Mouse (Mus musculus) myocyte (in vitro differentiated cells): ENCODE data around the gene Pold4. TPM values are rescaled to one million over a fixed set of nuclear protein-coding genes. Genes with fewer than 3 reads are reported as not detected.

Experiments
- H3K27me3 ChIP-seq: one replicate; pipeline ENCODE4 v1.6.1; 2011; ENCODE audit not compliant: control insufficient read depth, insufficient read depth, insufficient read length
- H3K36me3 ChIP-seq: one replicate; pipeline ENCODE4 v1.6.1; 2011; ENCODE audit not compliant: control insufficient read depth, insufficient read depth
- H3K4me2 ChIP-seq: one replicate; pipeline ENCODE4 v1.6.1; 2011; ENCODE audit warnings: low read depth, control low read depth
- H3K4me3 ChIP-seq: one replicate; pipeline ENCODE4 v1.5.1; 2011; ENCODE audit warnings: mild to moderate bottlenecking, control low read depth, moderate library complexity
- H3K79me2 ChIP-seq: one replicate; pipeline ENCODE4 v1.6.1; 2011; ENCODE audit not compliant: control insufficient read depth, insufficient read depth
- H3ac ChIP-seq: one replicate; pipeline ENCODE4 v1.6.1; 2011; ENCODE audit not compliant: control insufficient read depth, insufficient read length
- CEBPB ChIP-seq: IDR thresholded peaks from 2 replicates; pipeline ENCODE4 v1.6.1; 2011; ENCODE audit warnings: mild to moderate bottlenecking, moderate library complexity; ENCODE audit not compliant: poor library complexity, insufficient read depth, severe bottlenecking
- E2F4 ChIP-seq: IDR thresholded peaks from one replicate; pipeline ENCODE4 v1.6.1; 2011; ENCODE audit warnings: mild to moderate bottlenecking, control low read depth, moderate library complexity; ENCODE audit not compliant: insufficient read depth
- MAX ChIP-seq: IDR thresholded peaks from one replicate; pipeline ENCODE4 v1.6.1; 2011; ENCODE audit warnings: low read depth, mild to moderate bottlenecking, control low read depth
- MYOD1 ChIP-seq, 3 experiments: IDR thresholded peaks; one replicate each; pipeline ENCODE4 v1.6.1; 2011; ENCODE audit warnings: control low read depth in 2 of 3, low read depth in 2 of 3, mild to moderate bottlenecking in 2 of 3, moderate library complexity in 1 of 3; ENCODE audit not compliant: insufficient read length in 2 of 3, control insufficient read depth in 1 of 3
- MYOG ChIP-seq, 3 experiments: IDR thresholded peaks; one replicate each; pipeline ENCODE4 v1.6.1; 2011; ENCODE audit warnings: control low read depth in 2 of 3, low read depth in 2 of 3, mild to moderate bottlenecking in 2 of 3; ENCODE audit not compliant: insufficient read length in 2 of 3, control insufficient read depth in 1 of 3, insufficient read depth in 1 of 3
- POLR2A ChIP-seq: IDR thresholded peaks from one replicate; pipeline ENCODE4 v1.6.1; 2011; ENCODE audit warnings: low read depth, mild to moderate bottlenecking, control low read depth, moderate library complexity; ENCODE audit not compliant: insufficient read length
- POLR2AphosphoS2 ChIP-seq: IDR thresholded peaks from one replicate; pipeline ENCODE4 v1.6.1; 2011; ENCODE audit warnings: low read depth, control low read depth; ENCODE audit not compliant: insufficient read length
- REST ChIP-seq: IDR thresholded peaks from one replicate; pipeline ENCODE4 v1.6.1; 2011; ENCODE audit warnings: mild to moderate bottlenecking, control low read depth, moderate library complexity; ENCODE audit not compliant: insufficient read depth, insufficient read length
- SRF ChIP-seq: IDR thresholded peaks from one replicate; pipeline ENCODE4 v1.6.1; 2011; ENCODE audit warnings: low read depth; ENCODE audit not compliant: control insufficient read depth, insufficient read length
- TCF12 ChIP-seq: IDR thresholded peaks from one replicate; pipeline ENCODE4 v1.6.1; 2011; ENCODE audit warnings: mild to moderate bottlenecking, control low read depth; ENCODE audit not compliant: poor library complexity, insufficient read depth, severe bottlenecking
- TCF3 ChIP-seq: IDR thresholded peaks from one replicate; pipeline ENCODE4 v1.6.1; 2011; ENCODE audit warnings: low read depth, control low read depth; ENCODE audit not compliant: insufficient read length
- USF1 ChIP-seq: IDR thresholded peaks from one replicate; pipeline ENCODE4 v1.6.1; 2011; ENCODE audit warnings: low read depth, mild to moderate bottlenecking, control low read depth, moderate library complexity
- polyA plus RNA-seq: library from polyadenylated mRNA; unstranded; fragments of >200 nt; fragmentation: generic; extraction: Trizol; gene quantifications from one replicate; pipeline ENCODE4 v1.2.1, GENCODE M21; 2012; ENCODE audit warnings: missing spikeins

Gene Pold4
- polyA plus RNA-seq: 166 TPM

- TF ChIP-seq CEBPB (no peak), MYOD1 (IDR thresholded peaks at IDR 0.05; ENCODE audit: control insufficient read depth in 1 of 3, insufficient read length in 2 of 3, low read depth in 2 of 3) (peak in 2 of 3 experiments; percentile 7 to 32), USF1 (no peak), POLR2AphosphoS2 (peak; percentile 88), MYOG (IDR thresholded peaks at IDR 0.05; ENCODE audit: control insufficient read depth in 1 of 3, insufficient read depth in 1 of 3, insufficient read length in 2 of 3, low read depth in 2 of 3) (peak in 1 of 3 experiments; percentile 66), POLR2A (peak; percentile 82), REST (peak; percentile 11)
These were observed at the start of gene Pold4 for GRCm38 (mm10) chr19:4231253-4232185. Gene Pold4, plus strand, starts transcription at chr19:4231899.

GRCm38 (mm10) chr19:4183689-4184088 is 48.0 kb upstream of the Pold4 start:
- Histone ChIP-seq H3K4me2 (no peak overlapping the region), H3ac (no peak overlapping the region), H3K79me2 (no peaks in the 10 kb centered on the region), H3K36me3 (no peaks in the 10 kb centered on the region), H3K27me3 (no peaks in the 10 kb centered on the region), H3K4me3 (no peak overlapping the region)
- TF ChIP-seq MAX (no peak), REST (no peak), SRF (no peak), MYOD1 (IDR thresholded peaks at IDR 0.05; ENCODE audit: control insufficient read depth in 1 of 3, insufficient read length in 2 of 3, low read depth in 2 of 3) (no peak), POLR2A (no peak), TCF12 (no peak), E2F4 (no peak), CEBPB (no peak), MYOG (IDR thresholded peaks at IDR 0.05; ENCODE audit: control insufficient read depth in 1 of 3, insufficient read depth in 1 of 3, insufficient read length in 2 of 3, low read depth in 2 of 3) (no peak), POLR2AphosphoS2 (no peak), USF1 (no peak), TCF3 (no peak)

More at GRCm38 (mm10) chr19:4231253-4232185, at the start of gene Pold4:
- H3K27me3 ChIP-seq: no peaks in the 10 kb centered on the region
- peaks cover 8% of the 10 kb centered on the region for H3K79me2 ChIP-seq
- peak within 1 kb of the TSS; percentile 98 for H3K4me2 ChIP-seq
- H3K36me3 ChIP-seq: no peaks in the 10 kb centered on the region
- H3ac ChIP-seq: peak within 1 kb of the TSS; percentile 6
- H3K4me3 ChIP-seq: peak within 1 kb of the TSS; percentile 29

- Histone ChIP-seq H3K36me3 (no peaks in the 10 kb centered on the region), H3K4me2 (no peak overlapping the region), H3ac (no peak overlapping the region), H3K27me3 (no peaks in the 10 kb centered on the region), H3K79me2 (no peaks in the 10 kb centered on the region), H3K4me3 (no peak overlapping the region)
- TF ChIP-seq POLR2AphosphoS2 (no peak), MYOD1 (IDR thresholded peaks at IDR 0.05; ENCODE audit: control insufficient read depth in 1 of 3, insufficient read length in 2 of 3, low read depth in 2 of 3) (no peak), TCF3 (no peak), E2F4 (no peak), REST (no peak), MAX (no peak), USF1 (no peak), CEBPB (no peak), MYOG (IDR thresholded peaks at IDR 0.05; ENCODE audit: control insufficient read depth in 1 of 3, insufficient read depth in 1 of 3, insufficient read length in 2 of 3, low read depth in 2 of 3) (no peak), TCF12 (no peak), POLR2A (no peak), SRF (no peak)
These were observed 46.4 kb upstream of the Pold4 start for GRCm38 (mm10) chr19:4184976-4185975.

GRCm38 (mm10) chr19:4187303-4187702 is 44.4 kb upstream of the Pold4 start:
- TF ChIP-seq USF1: no peak
- TF ChIP-seq REST: no peak
- H3K36me3 ChIP-seq: no peaks in the 10 kb centered on the region
- H3K4me2 ChIP-seq: no peak overlapping the region
- H3K79me2 ChIP-seq: peaks cover under 1% of the 10 kb centered on the region
- no peak overlapping the region for H3K4me3 ChIP-seq
- no peak overlapping the region for H3ac ChIP-seq
- H3K27me3 ChIP-seq: no peaks in the 10 kb centered on the region
